In the genomic region with DNA sequence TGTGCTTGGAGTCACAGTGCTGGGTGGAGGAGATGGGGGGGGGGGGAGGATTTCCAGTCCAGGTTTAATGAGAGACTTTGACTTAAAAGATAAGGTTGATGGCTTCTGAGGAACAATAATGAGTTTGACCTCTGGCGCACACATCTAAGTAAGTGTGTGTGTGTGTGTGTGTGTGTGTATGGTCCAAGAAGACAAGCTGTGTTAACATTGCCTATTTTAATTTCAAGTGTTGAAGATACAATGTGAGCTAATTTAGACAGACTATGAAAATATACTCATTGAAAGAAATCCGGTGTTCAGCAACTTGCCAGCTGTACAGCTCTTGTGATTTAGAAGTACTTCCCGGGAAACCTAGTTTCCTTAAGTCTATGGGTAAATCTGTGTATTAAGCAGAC, we compare ENCODE assay signal across 16 mouse cellular contexts.
"Had no signal": no experiment of that assay in that cellular context is flagged by ENCODE, and none has a peak within 500 bp of the region (broad histone marks: within the 10 kb centered on the region; RNA-seq: fewer than 3 reads in every experiment).

No protein-coding gene starts in this region.

- H3K27ac ChIP-seq: liver, embryonic 13.5 days; liver, embryonic 15.5 days; macrophage; midbrain, embryonic 13.5 days; midbrain, embryonic 15.5 days; neural tube, embryonic 12.5 days; stomach, embryonic 15.5 days; stomach, postnatal 0 days had no signal

- H3K4me2 ChIP-seq: liver, embryonic 11.5 days; liver, embryonic 13.5 days; liver, embryonic 15.5 days; midbrain, embryonic 11.5 days; midbrain, embryonic 13.5 days; midbrain, embryonic 15.5 days; neural tube, embryonic 12.5 days; stomach, embryonic 15.5 days had no signal

- H3K4me3 ChIP-seq: liver, embryonic 13.5 days; liver, embryonic 15.5 days; megakaryocyte, embryonic 14.5 days; midbrain, embryonic 13.5 days; midbrain, embryonic 15.5 days; neural tube, embryonic 12.5 days; stomach, embryonic 15.5 days had no signal

- ATAC-seq: liver, postnatal 0 days; midbrain, embryonic 13.5 days; midbrain, embryonic 15.5 days had no signal

- H3K9ac ChIP-seq: liver, embryonic 13.5 days; liver, embryonic 15.5 days; liver, postnatal 0 days; midbrain, embryonic 13.5 days; midbrain, embryonic 15.5 days; neural tube, embryonic 12.5 days; stomach, embryonic 15.5 days had no signal

- H3K27me3 ChIP-seq: liver, embryonic 13.5 days; liver, embryonic 15.5 days; megakaryocyte, embryonic 14.5 days; midbrain, embryonic 13.5 days; midbrain, embryonic 15.5 days; neural tube, embryonic 12.5 days; stomach, embryonic 15.5 days had no signal

- DNase-seq: liver, embryonic 13.5 days; liver, postnatal 0 days; right cerebral cortex, postnatal 14 days; thymus, adult 2 months; thymus, postnatal 25 days; thymus, postnatal 4 days had no signal

- H3K36me3 ChIP-seq: liver, embryonic 13.5 days; liver, embryonic 15.5 days; midbrain, embryonic 13.5 days; midbrain, embryonic 15.5 days; neural tube, embryonic 12.5 days; stomach, embryonic 15.5 days had no signal

- H3K4me1 ChIP-seq: liver, embryonic 13.5 days; liver, embryonic 15.5 days; megakaryocyte, embryonic 14.5 days; neural tube, embryonic 12.5 days; stomach, embryonic 15.5 days had no signal

- H3K9me3 ChIP-seq: liver, embryonic 13.5 days; liver, embryonic 15.5 days; midbrain, embryonic 13.5 days; midbrain, embryonic 15.5 days; neural tube, embryonic 12.5 days; stomach, embryonic 15.5 days had no signal
